Mouse (Mus musculus) heart, adult 2 months (tissue): ENCODE data around the gene Brd4.

ENCODE experiments used
- CTCF ChIP-seq: fragments of 200-600 bp; IDR thresholded peaks from 2 replicates; pipeline ENCODE4 v1.8.1; 2022; ENCODE audit warnings: antibody characterized with exemption, mild to moderate bottlenecking, moderate library complexity
- EP300 ChIP-seq: fragments of 200-500 bp; IDR thresholded peaks from 2 replicates; pipeline ENCODE4 v1.6.1; 2011; ENCODE audit warnings: low read depth, low read length, control low read depth; ENCODE audit not compliant: insufficient read depth
- POLR2A ChIP-seq: fragments of 200-500 bp; IDR thresholded peaks from 2 replicates; pipeline ENCODE4 v1.6.1; 2011; ENCODE audit warnings: mild to moderate bottlenecking, low read depth, low read length, control low read depth; ENCODE audit not compliant: insufficient read depth

DNA sequence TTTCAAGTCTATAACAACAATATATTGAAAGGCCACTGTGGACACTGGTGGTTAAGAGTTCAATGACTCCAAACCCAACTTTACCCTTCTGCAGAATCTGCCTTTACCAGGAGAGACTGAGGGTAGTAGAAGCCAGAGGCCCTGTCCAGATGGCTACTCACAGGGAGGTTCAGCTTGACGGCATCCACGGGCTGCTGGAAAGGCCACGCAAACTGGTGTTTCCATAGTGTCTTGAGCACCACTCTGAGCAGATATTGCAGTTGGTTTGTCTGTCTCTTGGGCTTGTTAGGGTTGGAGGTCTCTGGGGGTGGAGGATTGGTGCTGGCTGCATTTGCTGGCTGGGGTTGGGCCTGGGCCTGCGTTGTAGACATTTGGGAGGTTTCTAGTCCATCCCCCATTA, 55.3 kb downstream of the Brd4 start:
- no peak for TF ChIP-seq CTCF
- TF ChIP-seq POLR2A = no peak
- no peak for TF ChIP-seq EP300
